Mouse (Mus musculus): Measurements from ENCODE around the gene Klk8. TPM values are rescaled to one million over a fixed set of nuclear protein-coding genes. Genes with fewer than 3 reads are reported as not detected.

Klk8 gene
- total RNA-seq (2021), result 10 to 100 TPM in 1 of 2 experiments, 1 to 10 TPM in 1; 8.9 to 10.2 TPM
- long read RNA-seq, experiment 1, transcript Klk8-201 (5 exons, 1,322 nt), result major isoform, 8 of 9 reads
- long read RNA-seq, experiment 1, partial matches to known transcripts, result 0 of 9 reads
- long read RNA-seq, experiment 1, other reads (novel, unspliced or antisense), result 1 of 9 reads
- long read RNA-seq, experiment 2, partial matches to known transcripts, result 1 of 2 reads
- long read RNA-seq, experiment 2, other reads (novel, unspliced or antisense), result 0 of 2 reads

GRCm38 (mm10) chr7:43797333-43797769 is at the start of gene Klk8:
Gene Klk8 (plus strand): TSS chr7:43797577.
- DNase-seq, result peak; percentile 49 to 51

DNA sequence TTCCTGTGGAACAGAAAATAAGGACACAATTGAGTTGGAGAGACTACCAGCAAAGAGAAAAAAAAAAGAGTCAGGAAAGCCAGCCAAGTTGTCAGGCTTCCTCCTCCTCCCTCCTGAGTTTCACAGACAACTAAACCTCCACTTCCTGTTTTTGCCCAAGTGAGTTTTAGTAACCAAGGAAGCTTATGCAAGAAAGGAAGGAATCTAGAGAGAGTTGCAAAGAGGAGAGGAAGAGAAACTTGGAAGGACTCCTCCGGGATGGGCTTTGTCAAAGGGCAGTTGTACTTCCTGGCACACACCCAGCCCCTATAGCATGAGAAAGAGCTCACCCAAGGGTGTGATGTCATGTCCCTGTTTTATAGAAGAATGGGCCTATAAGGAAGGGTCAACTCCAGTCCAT is 49.6 kb upstream of the Klk8 start:
- peak; percentile 55 to 77 for DNase-seq

DNA sequence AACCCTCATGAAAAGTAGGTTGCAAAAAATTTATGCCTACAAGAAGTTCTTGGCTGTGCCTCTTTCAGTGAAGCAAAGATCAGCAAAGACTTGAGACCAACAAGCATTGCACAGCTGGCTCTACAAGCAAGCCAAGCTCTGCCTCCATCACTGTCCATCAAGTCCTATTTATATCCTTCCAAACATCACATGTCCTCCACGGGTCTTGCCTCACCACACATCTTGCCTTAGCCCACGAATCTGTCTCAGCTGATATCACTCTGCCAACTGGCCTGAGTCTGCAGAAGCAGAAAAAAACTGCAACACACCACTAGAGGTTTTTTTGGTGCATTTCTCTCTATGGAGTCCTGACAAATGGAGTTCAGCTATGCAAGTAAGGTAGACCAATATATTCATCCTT is 44.6 kb upstream of the Klk8 start:
- no peak for DNase-seq

GRCm38 (mm10) chr7:43766484-43766883 is 30.9 kb upstream of the Klk8 start:
- no peak for DNase-seq

GRCm38 (mm10) chr7:43768597-43768996 is 28.8 kb upstream of the Klk8 start, which contains the start of gene Klk12:
Gene Klk12 (plus strand): TSS chr7:43768897.
- no peak for DNase-seq

- DNase-seq, result no peak
Measured at GRCm38 (mm10) chr7:43769636-43770035, 27.7 kb upstream of the Klk8 start.

- no peak for DNase-seq
Measured at GRCm38 (mm10) chr7:43770701-43771100, 26.7 kb upstream of the Klk8 start.

GRCm38 (mm10) chr7:43771916-43772315 is 25.5 kb upstream of the Klk8 start:
- no peak for DNase-seq

DNA sequence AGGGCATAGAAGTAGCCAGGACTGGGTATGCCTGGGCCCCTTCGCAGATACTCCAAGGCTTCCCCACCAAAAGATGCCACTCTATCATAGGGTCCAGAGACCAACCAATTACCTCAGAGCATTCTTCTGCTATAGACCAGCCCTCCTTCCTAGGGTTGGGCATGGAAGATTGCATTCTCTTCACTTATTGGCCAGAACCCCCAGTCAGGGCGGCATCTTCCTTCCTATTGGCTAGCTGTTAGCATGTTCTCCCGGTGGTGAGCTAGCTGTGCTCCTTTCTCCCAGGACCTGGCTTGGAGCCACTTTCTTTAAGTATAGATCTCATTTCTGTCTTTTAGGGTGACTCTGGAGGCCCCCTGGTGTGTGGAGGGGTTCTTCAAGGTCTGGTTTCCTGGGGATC is 24.5 kb upstream of the Klk8 start:
- no peak for DNase-seq

GRCm38 (mm10) chr7:43774364-43774763 is 23.0 kb upstream of the Klk8 start, which contains the start of gene Klk11:
Gene Klk11 (plus strand): TSS chr7:43774604.
- DNase-seq, result no peak

- DNase-seq, result no peak
Measured at GRCm38 (mm10) chr7:43774802-43775201, 22.6 kb upstream of the Klk8 start.

- DNase-seq, result no peak
Measured at GRCm38 (mm10) chr7:43775311-43776057, 21.9 kb upstream of the Klk8 start.

GRCm38 (mm10) chr7:43776506-43776905 is 20.9 kb upstream of the Klk8 start:
- DNase-seq, result no peak

GRCm38 (mm10) chr7:43777423-43777822 is 20.0 kb upstream of the Klk8 start:
- no peak for DNase-seq

DNA sequence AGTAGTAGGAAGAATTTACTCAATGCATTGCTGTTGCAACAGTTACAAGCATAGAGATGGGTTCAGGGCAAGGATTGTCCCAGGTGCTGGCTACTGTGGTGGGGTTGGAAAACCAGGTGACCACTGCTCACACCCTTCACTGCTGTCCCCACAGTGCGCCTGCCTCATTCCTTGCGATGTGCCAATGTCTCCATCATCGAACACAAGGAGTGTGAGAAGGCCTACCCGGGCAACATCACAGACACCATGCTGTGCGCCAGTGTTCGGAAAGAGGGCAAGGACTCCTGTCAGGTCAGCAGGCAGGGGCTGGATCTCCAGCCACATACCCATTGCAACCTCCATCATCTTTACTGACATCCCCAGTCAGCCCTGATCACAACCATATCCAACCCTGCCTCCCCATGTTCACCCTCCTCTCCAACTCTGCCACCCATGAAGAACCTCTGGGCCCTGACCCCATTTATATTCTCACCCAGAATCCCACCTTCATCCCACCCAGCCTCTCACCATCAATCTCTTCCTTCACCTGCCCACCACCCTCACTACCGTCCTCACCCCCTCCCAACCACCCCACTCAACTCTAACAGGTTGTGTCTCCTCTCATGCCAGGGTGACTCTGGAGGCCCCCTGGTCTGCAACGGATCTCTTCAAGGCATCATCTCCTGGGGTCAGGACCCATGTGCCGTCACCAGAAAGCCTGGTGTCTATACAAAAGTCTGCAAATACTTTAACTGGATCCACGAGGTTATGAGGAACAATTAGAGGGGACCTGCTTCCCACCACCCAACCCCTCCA is 19.0 kb upstream of the Klk8 start:
- DNase-seq, result no peak

DNA sequence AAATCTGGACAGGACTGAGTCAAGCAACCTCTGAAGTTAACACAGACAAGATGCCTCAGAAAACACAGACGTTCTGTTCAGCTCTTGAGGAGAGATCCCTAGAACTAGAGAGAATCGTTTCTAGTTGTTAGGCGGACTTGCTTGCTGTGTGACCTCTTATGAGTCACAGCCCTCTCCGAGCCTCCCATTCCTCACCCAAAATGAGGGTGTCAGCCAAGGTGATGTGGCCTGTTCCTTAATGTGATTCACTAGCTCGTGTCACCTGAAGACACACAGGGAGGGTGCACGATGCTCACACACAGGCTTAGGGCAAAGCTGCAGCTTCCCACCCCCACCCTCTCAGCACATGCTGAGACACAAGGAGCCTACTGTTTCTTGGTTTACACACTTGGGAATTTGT is 17.1 kb upstream of the Klk8 start:
- no peak for DNase-seq

DNA sequence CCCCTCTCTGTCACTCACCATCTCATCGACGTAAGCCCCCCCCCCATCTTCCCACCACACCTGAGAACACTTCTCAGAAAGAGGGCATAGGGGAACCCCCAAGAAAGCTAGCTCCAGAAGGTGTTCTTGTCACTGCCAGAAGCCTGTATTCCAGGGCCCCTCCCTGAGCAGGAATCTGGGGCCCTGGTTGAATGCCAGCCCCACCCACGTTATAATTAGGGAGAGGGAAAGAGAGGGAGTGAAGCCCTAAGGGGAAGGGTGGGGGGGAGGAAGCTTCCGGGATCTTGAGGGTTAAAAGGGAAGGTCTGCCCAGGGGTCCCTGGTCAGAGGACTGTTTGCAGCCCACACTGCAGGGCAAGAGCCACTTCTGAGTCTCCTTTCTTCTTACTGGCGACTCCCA is 16.6 kb upstream of the Klk8 start, which contains the start of gene Klk10:
Klk10 (plus strand) TSS at position 290 of the 400 bp plus-strand sequence.
- DNase-seq, result no peak

DNA sequence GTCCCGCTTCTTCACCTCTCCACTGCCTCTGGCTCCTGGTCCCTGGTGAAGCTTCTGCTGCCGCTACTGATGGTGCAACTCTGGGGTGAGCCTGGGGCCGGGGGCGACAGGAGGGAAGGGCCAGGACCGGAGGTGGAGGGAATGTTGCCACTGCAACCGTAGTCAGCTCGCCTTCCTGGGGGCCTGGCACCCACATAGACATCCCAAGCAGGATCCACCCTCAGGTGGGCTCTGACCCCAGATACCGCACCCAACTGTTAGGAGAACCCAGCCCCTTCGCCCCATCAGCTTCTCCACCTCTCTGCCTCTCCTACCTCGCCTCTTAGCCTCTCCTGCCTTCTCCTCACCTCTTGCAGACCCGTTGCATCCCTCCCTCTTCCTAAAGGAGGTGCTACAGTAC is 15.8 kb upstream of the Klk8 start:
- no peak for DNase-seq

DNA sequence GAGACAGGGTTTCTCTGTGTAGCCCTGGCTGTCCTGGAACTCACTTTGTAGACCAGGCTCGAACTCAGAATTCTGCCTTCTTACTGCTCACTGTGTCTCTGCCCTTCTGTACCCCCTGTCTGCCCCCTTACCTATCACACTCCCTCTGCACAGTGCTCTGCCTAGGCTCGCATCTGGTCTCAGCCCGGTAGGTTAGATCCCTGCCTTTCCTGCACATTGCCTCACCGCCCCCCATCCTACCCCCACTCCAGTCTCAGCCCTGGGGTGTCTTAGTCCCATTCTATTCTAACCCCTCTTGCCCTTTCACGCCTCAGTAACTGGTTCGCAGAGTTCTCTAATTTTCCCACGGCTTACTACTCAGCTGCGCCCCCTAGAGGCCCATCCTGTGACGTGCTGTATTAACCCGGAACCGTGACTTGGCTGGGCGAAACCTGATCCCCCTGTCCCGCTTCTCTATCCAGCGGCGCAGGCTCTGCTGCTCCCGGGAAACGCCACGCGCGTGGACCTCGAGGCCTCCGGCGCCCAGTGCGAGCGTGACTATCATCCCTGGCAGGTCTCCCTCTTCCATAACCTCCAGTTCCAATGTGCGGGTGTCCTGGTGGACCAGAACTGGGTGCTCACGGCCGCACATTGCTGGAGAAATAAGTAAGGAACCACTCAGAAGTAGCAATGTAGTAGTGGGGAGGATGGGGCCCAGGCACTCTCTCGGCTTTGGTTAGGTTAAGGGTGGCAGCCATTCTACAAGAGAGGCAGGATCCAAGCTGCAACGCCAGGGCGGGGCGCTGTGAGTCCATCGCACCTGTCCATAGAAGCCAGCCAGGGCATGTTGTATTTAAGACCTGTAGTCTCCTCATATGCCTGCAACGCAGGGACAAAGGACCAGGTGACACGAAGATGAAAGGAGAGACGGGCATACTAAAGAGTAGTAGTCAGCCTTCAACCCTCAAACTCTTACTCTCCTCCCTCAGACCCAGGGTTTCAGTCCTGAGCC is 14.8 kb upstream of the Klk8 start:
- DNase-seq, result peak; percentile 76 to 90

GRCm38 (mm10) chr7:43785286-43785685 is 12.1 kb upstream of the Klk8 start:
- DNase-seq, result no peak

- no peak for DNase-seq
Measured at GRCm38 (mm10) chr7:43788096-43788495, 9.3 kb upstream of the Klk8 start.
